Mouse (Mus musculus): ENCODE results near the gene Dpy30. TPM values are rescaled to one million over a fixed set of nuclear protein-coding genes. Genes with fewer than 3 reads are reported as not detected.

The Dpy30 gene
- total and polyA plus RNA-seq, 3 experiments = 121 to 192 TPM; not detected in 1

DNA sequence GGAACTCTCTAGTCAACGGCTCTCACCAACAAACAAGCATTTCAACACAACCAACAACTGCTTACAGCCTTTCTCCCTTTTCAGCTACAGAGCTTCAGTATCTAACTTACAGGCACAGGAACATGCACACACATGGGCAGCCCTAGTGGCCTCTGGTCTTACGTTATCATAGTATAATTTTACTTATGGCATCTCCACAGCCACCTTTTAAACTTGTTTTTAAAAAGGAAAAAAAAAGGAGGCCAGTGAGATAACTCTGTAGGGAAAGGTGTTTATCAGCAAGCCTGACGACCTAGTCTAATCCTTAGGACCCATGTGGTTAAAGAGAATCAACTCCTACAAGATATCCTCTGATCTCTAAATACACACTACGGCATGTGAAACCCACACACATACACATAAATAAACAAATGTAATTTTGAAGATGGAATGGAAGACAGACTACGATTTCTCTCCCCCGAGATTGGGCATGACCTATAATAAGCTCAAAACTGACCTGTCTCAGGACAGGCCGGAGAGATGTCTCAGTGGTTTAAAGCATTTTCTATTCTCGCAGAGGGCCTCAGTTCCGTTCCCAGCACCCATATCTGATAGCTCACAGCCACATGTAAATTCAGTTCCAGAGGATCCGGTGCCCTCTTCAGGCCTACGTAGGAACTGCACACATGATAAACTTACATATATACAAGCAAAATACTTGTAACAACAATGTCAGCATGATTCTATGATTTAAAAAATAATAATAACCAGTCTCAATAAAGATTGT, 56.1 kb downstream of the Dpy30 start:
- Histone ChIP-seq H3K36me3 (ENCODE audit: control insufficient read depth in 1 of 2, insufficient read depth in 2 of 2, low read length in 2 of 2) (peaks cover 10 to 55% of the 10 kb centered on the region in 2 experiments), H3K27ac (ENCODE audit: control insufficient read depth, low read depth, low read length) (peak overlapping the region; percentile 87), H3K27me3 (ENCODE audit: control insufficient read depth in 1 of 2, insufficient read depth in 2 of 2, low read length in 2 of 2) (no peaks in the 10 kb centered on the region), H3K9ac (ENCODE audit: control insufficient read depth, low read depth, low read length, poor library complexity, severe bottlenecking) (no peak overlapping the region), H3K4me1 (ENCODE audit: control insufficient read depth in 1 of 2, insufficient read depth in 2 of 2, low read length in 2 of 2) (peaks cover 35 to 38% of the 10 kb centered on the region in 2 experiments), H3K4me3 (ENCODE audit: control insufficient read depth in 1 of 2, insufficient read depth in 1 of 2, low read depth in 2 of 2, low read length in 2 of 2) (no peak overlapping the region), H3K9me3 (replicated peaks; ENCODE audit: insufficient read depth, low read length) (no peaks in the 10 kb centered on the region), H3K79me2 (ENCODE audit: control insufficient read depth, insufficient read depth, low read length, poor library complexity) (peaks cover 56% of the 10 kb centered on the region)
- peak; percentile 87 for DNase-seq (ENCODE audit: low read depth, low spot score)
- TF ChIP-seq POLR2AphosphoS2 (IDR thresholded peaks at IDR 0.05; ENCODE audit: low read length) (no peak), MXI1 (IDR thresholded peaks at IDR 0.05; ENCODE audit: low read depth, low read length) (peak; percentile 83), BHLHE40 (IDR thresholded peaks at IDR 0.05; ENCODE audit: borderline replicate concordance, low read depth, low read length) (peak; percentile 38; the same call in 1 of the 2 replicates), HCFC1 (IDR thresholded peaks at IDR 0.05; ENCODE audit: low read depth, low read length) (no peak), MAFK (IDR thresholded peaks at IDR 0.05; ENCODE audit: borderline replicate concordance, low read depth, low read length) (peak; percentile 63; the same call in 1 of the 2 replicates), ETS1 (IDR thresholded peaks at IDR 0.05; ENCODE audit: low read depth, low read length) (peak; percentile 92), ZMIZ1 (IDR thresholded peaks at IDR 0.05; ENCODE audit: low read depth, low read length) (0 out of 2 replicates have a peak, but pooled peaks have one; percentile 40), MEF2A (IDR thresholded peaks at IDR 0.05; ENCODE audit: extremely low read depth, insufficient replicate concordance, low read depth, low read length, poor library complexity, severe bottlenecking) (no peak), ZKSCAN1 (IDR thresholded peaks at IDR 0.05; ENCODE audit: low read depth, low read length) (no peak), TBP (IDR thresholded peaks at IDR 0.05; ENCODE audit: low read depth, low read length) (no peak), MYC (IDR thresholded peaks at IDR 0.05; ENCODE audit: low read depth, low read length) (peak; percentile 79; the same call in 1 of the 2 replicates), TAL1 (IDR thresholded peaks at IDR 0.05; ENCODE audit: low read length) (peak; percentile 95), NELFE (IDR thresholded peaks at IDR 0.05; ENCODE audit: low read depth, low read length) (no peak), RAD21 (IDR thresholded peaks at IDR 0.05; ENCODE audit: low read depth, low read length) (peak; percentile 45), ZC3H11A (IDR thresholded peaks at IDR 0.05; ENCODE audit: low read depth, low read length) (no peak), EP300 (IDR thresholded peaks at IDR 0.05; ENCODE audit: low read depth in 1 of 2, low read length in 2 of 2) (peak; percentile 95 to 96), ELF1 (IDR thresholded peaks at IDR 0.05; ENCODE audit: low read depth, low read length) (peak; percentile 10; the same call in 1 of the 2 replicates), USF1 (IDR thresholded peaks at IDR 0.05; ENCODE audit: low read depth, low read length) (no peak), UBTF (IDR thresholded peaks at IDR 0.05; ENCODE audit: borderline replicate concordance, insufficient read depth, low read depth, low read length) (no peak), GATA1 (IDR thresholded peaks at IDR 0.05; ENCODE audit: low read depth, low read length) (peak; percentile 96), CTCF (IDR thresholded peaks at IDR 0.05 in 2 of 3, conservative IDR thresholded peaks at IDR 0.05 in 1 of 3; ENCODE audit: control insufficient read depth in 1 of 3, insufficient read depth in 1 of 3, low read depth in 2 of 3, low read length in 3 of 3, poor library complexity in 1 of 3, severe bottlenecking in 1 of 3) (peak; percentile 31 to 61 (median 56); a peak in 5 of 6 replicates), SMC3 (IDR thresholded peaks at IDR 0.05; ENCODE audit: low read depth, low read length) (0 out of 2 replicates have a peak, but pooled peaks have one; percentile 11), USF2 (IDR thresholded peaks at IDR 0.05; ENCODE audit: borderline replicate concordance in 1 of 2, insufficient read depth in 1 of 2, low read depth in 1 of 2, low read length in 2 of 2) (no peak), KAT2A (conservative IDR thresholded peaks at IDR 0.05; ENCODE audit: low read depth, low read length) (no peak), MYB (IDR thresholded peaks at IDR 0.05; ENCODE audit: low read depth, low read length) (peak; percentile 46; the same call in 1 of the 2 replicates), JUND (IDR thresholded peaks at IDR 0.05; ENCODE audit: low read depth, low read length) (no peak), ZNF384 (IDR thresholded peaks at IDR 0.05; ENCODE audit: low read depth, low read length) (peak; percentile 97), TCF12 (IDR thresholded peaks at IDR 0.05; ENCODE audit: low read depth, low read length) (peak; percentile 99), MAX (IDR thresholded peaks at IDR 0.05; ENCODE audit: low read length) (no peak; the same call in 1 of the 2 replicates), SIN3A (IDR thresholded peaks at IDR 0.05; ENCODE audit: low read length) (peak; percentile 85), NRF1 (IDR thresholded peaks at IDR 0.05; ENCODE audit: insufficient read depth, low read depth, low read length, poor library complexity, severe bottlenecking) (no peak), RCOR1 (IDR thresholded peaks at IDR 0.05; ENCODE audit: low read depth, low read length) (peak; percentile 73), GABPA (IDR thresholded peaks at IDR 0.05; ENCODE audit: low read depth, low read length) (no peak)
